Mouse (Mus musculus): ENCODE measurements around the gene Negr1.

Negr1 gene

DNA sequence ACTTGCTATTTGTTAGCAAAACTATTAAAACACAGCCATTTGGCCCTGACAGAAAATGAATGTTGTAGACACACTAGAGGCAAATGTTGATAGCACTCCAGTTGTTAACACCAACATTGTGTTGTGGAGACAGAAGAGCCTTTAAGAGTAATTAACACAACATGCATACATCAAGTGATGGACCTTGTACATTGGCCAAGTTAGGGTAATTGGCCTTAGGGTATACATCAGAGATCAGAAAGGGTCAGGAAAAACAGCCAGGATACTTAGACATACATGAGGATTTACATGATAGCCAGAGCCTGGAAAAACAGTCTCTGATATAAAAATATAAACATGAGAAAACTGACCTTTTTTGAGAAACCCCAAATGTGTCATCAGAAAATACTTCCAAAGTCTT lies 255.3 kb downstream of the Negr1 start:
- DNase-seq = no peak

DNA sequence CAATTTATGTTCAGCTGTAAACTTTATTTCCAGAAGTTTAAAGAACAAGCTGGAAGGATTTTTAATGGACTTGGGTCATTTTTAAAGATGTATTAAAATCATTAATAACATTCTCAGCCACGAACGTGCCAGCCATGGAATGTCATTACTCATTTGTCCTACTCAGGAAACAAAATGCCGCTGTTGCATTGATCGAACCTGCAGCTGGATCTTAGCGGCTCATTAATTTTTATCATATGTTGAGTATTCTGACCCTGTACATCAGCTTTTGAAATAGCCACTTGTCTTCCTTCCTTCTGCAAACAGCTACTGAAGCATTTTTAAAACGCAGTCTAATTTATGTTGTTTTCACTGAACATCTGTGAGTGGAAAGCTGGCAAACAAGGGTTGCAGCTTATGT lies 255.9 kb downstream of the Negr1 start:
- DNase-seq = no peak

DNA sequence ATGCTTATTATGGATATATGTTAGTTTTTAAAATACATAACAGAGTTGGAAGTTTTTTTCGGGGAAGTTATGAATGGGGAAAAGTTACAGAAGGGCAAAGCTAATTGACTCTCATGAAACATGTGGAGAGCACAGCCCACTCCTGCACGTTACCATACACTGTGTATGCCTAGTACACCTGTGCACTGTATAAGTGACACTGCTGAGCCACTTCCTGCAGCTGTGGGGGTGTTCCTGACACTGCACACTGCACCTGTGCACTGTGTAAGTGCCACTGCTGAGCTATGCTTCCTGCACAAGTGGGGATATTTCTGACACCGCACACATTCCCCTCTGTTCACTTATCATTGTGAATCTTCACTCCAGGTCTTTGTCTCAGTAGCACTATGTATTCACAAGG lies 261.4 kb downstream of the Negr1 start:
- no peak for DNase-seq

DNA sequence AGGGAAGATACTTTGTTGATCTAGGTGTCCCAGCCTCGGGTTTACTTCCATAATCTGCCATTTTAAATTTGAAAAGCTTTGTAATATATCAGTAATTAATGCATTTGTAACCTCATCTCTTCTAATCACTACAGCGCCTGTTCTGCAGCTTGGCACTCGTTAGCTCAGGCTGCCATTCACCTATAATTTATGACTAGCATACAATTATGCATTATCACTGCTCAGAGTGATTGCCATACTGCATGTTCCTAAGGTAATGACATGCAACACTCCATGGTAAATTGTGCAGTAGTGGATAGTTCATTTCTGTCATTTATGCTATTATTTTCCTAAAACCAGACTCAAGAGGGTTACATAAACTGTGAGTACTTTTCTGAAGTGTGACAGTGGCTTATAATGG lies 272.3 kb downstream of the Negr1 start:
- DNase-seq = no peak

- peak; percentile 1 for DNase-seq
These were observed 277.0 kb downstream of the Negr1 start for GRCm38 (mm10) chr3:156838550-156838949.

- no peak for DNase-seq
These were observed 286.8 kb downstream of the Negr1 start for GRCm38 (mm10) chr3:156848385-156848784.

GRCm38 (mm10) chr3:156851921-156852320 lies 290.3 kb downstream of the Negr1 start:
- no peak for DNase-seq

GRCm38 (mm10) chr3:156870239-156870921 lies 308.8 kb downstream of the Negr1 start:
- no peak for DNase-seq

DNA sequence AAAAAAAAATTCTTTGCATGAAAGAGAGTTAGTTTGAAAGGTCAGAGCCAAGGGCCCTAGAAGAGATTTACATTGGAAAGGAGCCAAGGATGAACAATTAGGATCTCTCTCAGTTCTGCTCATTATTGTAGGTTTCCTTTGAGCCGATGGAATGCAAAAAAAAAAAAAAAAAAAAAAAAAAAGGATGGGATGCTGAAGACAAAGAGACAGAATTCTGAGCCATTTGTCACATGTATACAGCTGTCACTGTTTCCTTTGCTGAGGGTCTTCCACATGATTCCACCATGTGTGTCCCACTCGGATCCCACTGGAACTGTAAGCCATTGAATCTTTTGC lies 309.3 kb downstream of the Negr1 start:
- no peak for DNase-seq

DNA sequence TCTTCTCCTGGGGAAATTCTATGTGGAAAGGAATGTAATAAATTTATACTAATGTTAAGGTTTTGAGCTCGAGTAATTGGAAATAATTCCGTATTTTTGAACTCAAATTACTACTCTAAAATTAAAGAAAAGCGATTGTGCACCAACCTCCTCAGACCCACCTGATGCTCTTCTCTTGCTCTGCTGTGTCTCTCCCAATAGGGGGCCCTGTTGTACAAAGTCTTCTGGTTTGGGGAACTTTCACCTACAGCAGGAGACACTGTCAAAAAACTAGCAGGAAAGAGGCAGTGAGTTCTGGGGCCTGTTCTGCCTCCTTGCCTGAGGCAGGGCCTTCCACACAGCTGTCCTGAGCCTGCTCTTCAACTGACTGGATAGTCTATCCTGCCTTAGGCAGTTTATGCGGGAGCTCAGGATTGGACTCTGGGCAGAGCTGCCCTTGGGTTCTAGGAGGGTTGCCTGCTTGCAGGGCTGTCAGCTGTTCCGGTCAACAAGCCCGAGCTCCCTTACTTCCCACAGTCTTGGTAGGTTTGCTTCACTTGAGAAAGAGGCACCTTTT lies 310.1 kb downstream of the Negr1 start:
- DNase-seq = no peak

GRCm38 (mm10) chr3:156876551-156876950 lies 315.0 kb downstream of the Negr1 start:
- no peak for DNase-seq

DNA sequence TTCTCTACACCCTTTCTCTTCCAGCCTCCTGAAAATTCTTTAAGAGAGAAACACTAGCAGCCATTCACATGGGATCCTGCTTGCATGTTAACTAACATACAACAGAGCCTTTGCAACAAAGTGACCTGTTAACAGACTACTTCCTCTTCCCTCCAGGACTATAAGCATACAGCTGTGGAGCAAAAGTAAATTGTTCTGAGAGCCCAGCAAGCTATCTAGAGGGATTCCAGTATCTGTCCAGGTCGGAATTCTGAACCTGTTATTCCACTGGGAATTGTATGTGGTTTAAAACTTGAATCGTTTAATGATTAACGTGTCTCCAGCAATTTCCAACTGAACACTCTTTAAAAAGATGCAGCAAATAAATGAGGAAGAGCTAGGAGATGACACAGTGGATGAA lies 320.5 kb downstream of the Negr1 start:
- DNase-seq = no peak

GRCm38 (mm10) chr3:156883873-156884272 lies 322.3 kb downstream of the Negr1 start:
- peak; percentile 34 for DNase-seq

GRCm38 (mm10) chr3:156885689-156886088 lies 324.1 kb downstream of the Negr1 start:
- DNase-seq = no peak

DNA sequence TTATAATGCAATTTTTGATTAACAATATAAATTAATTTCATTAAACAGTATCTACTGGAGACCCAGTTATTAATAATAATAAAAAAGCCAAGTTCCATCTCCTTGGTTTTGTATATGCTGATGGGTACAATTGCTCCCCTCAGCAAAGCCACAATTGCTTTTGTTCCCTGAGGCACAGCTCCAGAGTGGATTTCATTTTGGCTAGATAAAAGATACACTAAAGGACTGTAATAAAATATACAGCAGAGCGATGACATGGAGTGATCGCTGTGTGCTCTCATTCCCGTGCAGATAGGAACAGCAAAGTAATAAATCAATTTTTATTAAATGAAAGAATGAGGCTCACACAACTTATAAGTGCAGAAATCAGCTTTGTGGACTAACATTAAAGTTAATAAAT lies 325.3 kb downstream of the Negr1 start:
- no peak for DNase-seq

DNA sequence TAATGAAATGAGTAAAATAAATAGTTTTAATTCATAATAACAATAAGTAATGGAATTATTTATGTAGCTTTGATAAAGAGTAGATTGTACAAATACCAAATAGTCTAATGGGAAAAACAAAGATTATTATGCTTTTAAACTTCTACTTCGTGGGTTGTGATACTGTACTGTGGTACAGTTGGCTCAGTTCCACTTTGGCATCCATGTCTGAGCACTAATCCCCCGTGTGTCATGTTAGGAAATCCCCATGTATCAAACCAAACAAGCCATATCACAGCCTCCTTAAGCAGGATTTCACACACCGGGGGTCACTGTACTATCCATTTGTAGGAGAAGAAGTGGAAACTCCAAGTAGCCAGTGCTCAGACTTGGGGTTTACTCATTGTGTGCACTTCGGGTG lies 329.4 kb downstream of the Negr1 start:
- DNase-seq = no peak

DNA sequence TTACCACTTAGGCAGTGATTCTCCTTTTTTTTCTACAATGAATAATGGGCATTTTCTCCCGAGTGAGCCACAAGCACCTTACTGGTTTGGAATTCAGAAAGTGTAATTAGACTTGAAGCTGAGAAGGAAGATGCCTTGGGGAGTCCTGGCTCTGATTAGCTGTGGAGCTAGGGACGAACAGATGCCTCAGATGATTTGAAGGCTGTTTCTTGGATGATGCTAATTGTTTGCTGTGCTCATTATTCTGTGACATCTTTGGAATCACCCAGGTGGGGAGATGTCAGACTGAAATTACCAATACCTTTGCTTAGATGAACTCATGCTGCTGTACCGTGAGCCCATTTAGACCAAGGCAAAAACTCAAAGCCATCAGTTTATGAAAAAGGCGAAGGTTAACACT lies 333.7 kb downstream of the Negr1 start:
- no peak for DNase-seq

GRCm38 (mm10) chr3:156896106-156896505 lies 334.5 kb downstream of the Negr1 start:
- DNase-seq = no peak

GRCm38 (mm10) chr3:156896552-156896951 lies 335.0 kb downstream of the Negr1 start:
- no peak for DNase-seq

GRCm38 (mm10) chr3:156901140-156901539 lies 339.5 kb downstream of the Negr1 start:
- DNase-seq = no peak

DNA sequence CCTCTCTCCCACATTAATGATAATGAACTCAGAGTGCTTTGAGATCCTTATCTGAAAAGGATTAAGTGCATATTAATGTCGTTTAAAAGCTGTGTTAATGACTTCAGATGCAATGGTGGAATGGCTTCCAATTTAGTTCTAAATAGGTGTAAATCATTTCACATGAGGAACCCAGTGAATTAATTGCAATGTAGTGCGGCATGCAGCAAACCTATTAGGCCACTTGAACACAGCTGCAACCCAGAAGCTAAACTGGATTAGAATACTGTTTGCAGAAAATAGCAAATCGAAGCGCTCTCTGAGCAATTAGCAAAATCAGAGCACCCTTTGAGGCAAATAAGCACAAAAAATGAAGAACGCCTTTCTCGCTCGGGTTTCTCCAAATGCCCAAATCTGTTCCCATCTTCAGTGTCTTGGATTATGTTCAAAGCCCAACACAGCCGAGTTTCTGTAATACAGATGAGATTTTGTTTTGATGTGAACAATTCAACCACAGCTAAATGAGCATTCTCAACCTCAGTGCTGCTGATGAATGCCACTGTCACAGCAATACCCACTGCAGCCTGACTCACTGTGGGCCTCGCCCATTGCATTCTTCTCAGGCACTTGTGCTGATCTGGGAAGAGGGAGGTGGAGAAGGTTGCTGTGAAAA lies 342.5 kb downstream of the Negr1 start:
- no peak for DNase-seq

DNA sequence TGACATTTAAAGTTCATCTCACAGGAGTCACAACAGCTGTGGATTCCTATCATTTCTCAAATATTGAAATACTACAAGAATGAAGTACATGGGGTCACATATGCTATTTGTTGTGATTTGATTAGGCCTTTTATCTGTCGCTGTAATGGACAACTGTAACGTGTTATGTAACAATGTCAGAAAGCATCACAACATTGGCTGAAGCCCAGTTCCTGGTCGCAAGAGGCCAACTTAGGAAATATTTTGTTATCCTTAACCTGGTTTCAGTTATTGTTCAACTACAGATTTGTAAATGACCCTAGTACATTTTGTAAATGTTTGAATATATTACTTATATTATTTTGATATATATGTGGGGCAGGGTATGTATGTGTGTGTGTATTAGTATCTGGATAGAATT lies 351.2 kb downstream of the Negr1 start:
- DNase-seq = no peak

- no peak for DNase-seq
These were observed 359.8 kb downstream of the Negr1 start for GRCm38 (mm10) chr3:156921369-156921768.

- no peak for DNase-seq
These were observed 361.6 kb downstream of the Negr1 start for GRCm38 (mm10) chr3:156923159-156923558.

- no peak for DNase-seq
These were observed 363.5 kb downstream of the Negr1 start for GRCm38 (mm10) chr3:156925102-156925501.

Measured in kidney, adult 11 months (tissue).